Mouse (Mus musculus): Measurements from ENCODE around the gene Pcnt.

DNA sequence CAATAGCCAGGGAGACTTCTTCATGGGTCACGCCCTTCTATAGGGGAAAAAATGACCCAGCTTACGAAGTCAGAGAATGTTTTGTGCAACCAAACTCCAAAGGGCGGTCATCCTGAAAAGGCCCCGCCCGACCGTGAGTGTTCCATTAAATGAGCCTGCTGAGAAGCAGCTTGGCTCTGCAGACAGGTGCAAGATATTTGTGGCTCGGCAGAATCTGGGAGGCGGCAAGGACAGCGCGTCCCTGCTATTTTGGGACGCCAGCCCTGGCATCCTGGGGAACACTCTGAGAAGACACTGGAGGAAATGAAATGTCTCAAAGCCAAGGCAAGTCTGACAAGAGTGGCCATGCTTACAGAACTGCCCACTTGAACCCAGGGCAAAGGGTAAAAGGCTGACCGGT is 25.8 kb downstream of the Pcnt start:
- TF ChIP-seq CTCF (IDR thresholded peaks at IDR 0.05; ENCODE audit: borderline replicate concordance, insufficient read depth, low read depth, low read length), result no peak
- no peak for TF ChIP-seq POLR2A (IDR thresholded peaks at IDR 0.05; ENCODE audit: borderline replicate concordance, insufficient read depth, low read length)
